Mouse (Mus musculus): ENCODE measurements around the gene Atad3a.

Gene Atad3a

DNA sequence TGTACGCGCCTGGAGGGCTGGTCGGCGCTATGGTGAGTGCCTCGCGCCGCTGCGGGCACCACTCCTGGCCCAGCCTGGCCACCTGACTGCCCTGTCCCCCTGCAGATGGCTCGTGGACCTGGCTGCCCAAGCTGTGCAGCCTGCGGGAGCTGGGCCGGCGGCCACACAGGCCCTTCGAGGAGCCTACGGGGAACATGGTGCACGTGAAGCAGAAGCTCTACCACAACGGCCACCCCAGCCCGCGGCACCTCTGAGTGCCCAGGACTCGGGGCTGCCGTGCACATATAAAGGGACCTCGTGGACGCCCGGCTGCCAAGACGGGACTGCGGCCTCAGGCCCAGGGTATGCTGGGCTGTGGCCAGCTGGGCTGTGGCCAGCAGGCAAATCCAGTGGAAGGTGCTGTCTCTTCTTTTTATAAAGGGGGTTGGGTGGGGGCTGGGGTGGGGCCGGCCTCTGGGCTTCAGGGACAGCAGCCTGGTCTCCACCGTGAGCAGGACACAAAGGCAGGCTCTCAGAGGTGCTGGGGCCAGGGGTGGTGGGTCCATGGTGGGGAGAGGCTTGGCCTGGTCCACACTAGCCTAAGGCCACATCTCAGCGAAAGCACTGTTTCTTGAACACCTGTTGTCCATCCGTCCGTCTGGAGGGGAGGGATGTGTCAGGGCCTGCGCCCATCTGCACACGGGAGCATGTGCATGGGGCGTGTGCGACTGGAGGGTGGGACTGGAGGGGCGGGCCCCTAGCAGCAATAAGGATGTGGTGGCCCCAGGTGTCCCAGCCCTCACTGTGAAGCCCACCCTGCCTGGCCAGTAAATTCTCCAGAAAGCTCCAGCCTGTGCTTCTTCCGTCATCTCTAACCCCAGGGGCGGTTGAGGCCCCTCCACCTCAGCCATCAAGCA lies 20.9 kb downstream of the Atad3a start:
- ATAC-seq (ENCODE audit: insufficient number of reproducible peaks, low FRiP score, low TSS enrichment) = peak; percentile 24; the same call in 1 of the 2 replicates

DNA sequence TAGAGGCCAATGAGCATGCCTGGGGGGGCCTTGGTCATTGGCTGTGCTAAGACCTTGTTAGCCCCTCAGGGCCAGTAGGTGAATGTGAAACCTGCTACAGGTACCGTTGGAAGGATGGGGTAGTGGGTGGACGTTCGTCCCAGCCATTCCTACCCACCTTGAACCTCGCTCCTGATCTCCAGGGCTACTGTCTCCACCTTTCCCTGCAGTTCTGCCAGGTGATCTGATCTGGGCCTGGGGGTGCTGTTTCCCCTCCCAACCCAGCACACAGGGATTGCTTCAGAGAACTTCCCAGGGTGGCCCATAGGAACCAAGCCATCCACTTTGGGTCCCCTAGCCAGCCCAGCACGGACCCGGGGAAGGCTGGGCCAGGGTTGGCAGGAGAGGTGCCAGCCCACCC lies 21.7 kb downstream of the Atad3a start:
- ATAC-seq (ENCODE audit: insufficient number of reproducible peaks, low FRiP score, low TSS enrichment) = no peak

DNA sequence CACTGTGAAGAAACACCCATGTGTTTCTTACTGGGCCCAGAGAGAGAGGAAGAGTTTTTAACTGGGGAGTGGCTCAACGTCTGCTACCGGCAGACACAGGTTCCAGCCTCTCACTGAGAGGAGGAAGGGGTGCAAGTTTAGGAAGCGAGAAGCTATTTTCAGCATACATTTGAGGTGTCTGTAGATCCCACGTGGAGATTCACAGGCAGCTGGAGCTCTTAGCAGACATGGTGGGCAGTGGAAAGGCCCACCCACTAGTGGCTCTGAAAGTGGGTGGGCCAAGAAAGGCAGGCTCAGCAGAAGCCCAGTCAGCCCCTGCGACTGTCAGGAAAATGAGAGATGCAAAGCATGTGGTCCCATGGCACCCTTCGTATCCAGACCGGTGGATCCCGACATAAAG lies 22.6 kb downstream of the Atad3a start:
- no peak for ATAC-seq (ENCODE audit: insufficient number of reproducible peaks, low FRiP score, low TSS enrichment)

DNA sequence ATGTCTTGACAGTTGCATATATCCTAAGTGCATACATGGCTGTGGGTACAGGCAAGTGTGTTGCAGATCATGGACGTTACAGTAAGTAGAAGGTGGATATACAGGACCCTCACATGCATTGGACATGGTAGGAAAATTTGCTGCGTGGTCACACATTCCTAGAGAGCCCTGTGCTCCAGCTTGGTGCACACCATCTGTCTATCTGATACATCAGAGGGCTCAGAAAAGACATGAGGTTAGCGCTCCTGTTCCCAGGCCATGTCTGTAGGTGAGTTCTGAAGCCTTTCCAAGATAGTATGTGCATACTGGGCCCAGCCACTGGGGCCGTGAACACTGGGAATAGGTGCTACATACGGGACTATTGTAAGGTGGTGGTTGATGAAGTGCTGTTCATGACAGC lies 24.5 kb downstream of the Atad3a start:
- ATAC-seq (ENCODE audit: insufficient number of reproducible peaks, low FRiP score, low TSS enrichment) = no peak

DNA sequence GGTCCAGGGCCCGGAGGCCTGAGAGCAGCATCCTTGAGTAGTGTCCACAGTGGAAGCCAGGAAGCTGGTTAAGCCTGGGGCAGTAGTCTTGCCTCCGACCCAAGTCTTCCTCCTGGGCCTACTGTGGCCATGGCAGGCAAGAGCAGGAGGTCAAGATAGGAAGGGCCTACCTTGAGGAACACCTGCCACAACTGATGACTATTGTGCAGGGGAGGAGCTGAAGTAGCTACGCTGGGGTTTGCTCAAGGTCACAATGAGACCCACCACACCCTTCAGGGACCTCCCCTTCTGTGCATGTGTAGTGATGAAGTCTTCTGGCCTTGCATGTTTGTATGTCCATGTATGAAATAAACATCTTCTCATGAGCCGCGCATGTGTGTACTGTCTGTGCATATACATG lies 25.1 kb downstream of the Atad3a start:
- ATAC-seq (ENCODE audit: insufficient number of reproducible peaks, low FRiP score, low TSS enrichment) = no peak

DNA sequence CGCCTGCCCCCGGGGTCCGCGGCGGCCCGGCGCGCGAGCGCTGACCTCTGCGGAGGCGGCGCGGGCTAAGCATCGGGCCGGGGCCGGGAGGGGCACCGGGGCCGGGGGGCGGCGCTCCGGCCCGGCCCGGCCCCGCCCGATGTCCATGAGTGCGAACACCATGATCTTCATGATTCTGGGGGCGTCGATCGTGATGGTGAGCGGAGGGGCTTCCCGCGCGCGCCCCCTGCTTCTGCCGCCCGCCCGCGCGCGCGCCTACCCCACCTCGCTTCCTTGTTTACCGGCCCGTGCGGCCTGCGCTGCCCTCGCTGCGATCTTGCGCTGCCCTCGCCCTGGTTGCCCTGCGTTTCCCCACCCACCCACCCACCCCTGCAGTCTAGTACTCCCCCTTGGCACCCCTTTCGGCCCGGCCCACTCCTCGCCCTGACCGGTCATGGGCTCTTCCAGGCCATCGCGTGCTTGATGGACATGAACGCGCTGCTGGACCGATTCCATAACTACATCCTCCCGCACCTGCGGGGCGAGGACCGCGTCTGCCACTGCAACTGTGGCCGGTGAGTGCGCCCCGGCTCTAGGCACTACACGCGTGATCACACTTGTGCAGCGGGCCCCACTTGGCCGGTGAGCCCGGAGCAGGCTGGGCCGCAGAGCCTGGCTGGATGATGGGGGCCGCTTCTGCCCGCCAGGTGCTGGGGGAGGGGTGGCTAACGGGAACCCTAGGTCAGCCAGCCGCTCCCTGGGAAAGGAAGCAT lies 25.8 kb downstream of the Atad3a start:
- ATAC-seq (ENCODE audit: insufficient number of reproducible peaks, low FRiP score, low TSS enrichment) = peak; percentile 17; the same call in 1 of the 2 replicates

DNA sequence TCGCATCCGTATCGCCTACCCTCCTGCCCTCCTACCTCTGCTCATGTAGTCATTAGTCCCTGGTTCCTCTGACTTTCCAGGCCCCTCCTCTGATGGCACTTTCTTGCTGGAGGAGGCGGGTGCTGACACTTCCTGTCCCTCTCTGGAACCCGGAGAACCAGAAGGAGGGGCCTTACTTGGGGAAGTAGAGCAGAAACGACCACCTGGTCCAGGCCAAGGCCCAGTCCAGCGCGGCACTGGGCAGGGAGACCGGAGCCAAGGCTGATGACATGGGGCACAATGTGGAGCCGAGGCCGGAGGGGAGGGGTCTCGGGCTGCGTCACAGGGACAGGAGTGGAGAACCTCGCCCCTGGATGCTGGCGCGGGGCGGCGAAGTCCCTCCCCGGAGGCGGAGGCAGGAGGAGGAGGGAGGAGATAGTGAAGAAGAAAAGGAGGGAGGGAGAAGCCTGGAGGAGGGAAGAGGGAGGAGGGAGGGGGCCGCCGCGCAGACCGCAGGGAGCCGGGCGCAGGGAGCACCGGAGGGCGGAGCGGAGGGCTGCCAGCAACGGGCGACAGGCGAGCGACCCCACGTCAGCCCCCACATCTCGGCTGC lies 26.4 kb downstream of the Atad3a start, which contains the start of gene Tmem240:
Gene Tmem240 (plus strand): TSS at position 451 of the 592 bp plus-strand sequence.
- peak; percentile 81 for ATAC-seq (ENCODE audit: insufficient number of reproducible peaks, low FRiP score, low TSS enrichment)

DNA sequence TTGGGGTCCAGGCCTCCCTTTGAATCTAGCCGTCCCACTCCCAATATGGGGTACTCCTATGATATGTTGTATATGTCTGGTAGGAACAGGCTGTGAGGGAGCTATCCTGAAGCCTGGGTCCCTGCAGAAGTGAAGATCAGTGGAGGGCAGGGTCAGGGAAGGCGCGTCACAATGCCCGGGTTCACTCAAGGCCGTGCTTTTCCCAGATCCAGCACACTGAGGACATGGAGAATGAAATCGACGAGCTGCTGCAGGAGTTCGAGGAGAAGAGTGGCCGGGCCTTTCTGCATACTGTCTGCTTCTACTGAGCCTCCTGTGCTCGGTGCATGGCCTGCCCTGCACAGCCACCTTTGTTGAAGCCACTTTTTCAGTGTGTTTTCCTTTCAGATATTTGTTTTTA lies 27.6 kb downstream of the Atad3a start:
- no peak for ATAC-seq (ENCODE audit: insufficient number of reproducible peaks, low FRiP score, low TSS enrichment)

DNA sequence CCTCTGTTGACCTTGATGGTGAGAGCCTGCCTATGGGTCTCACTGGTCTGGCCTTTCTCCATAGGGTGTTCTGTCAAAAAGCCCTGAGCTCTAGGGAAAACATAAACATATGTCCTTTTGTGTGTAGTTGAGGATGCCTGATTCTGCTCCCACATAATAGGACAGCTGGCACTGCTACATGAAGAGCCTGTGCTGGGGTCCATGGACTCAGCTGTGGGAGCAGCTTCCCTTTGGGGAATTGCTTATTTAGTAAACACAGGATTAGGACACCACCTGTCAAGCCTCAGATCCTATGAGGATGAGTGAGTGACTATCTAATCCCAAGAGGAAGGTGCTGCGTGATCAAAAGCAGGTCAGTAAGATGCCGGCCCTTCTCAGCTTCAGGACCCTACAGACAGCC lies 32.9 kb downstream of the Atad3a start:
- ATAC-seq (ENCODE audit: insufficient number of reproducible peaks, low FRiP score, low TSS enrichment) = no peak

DNA sequence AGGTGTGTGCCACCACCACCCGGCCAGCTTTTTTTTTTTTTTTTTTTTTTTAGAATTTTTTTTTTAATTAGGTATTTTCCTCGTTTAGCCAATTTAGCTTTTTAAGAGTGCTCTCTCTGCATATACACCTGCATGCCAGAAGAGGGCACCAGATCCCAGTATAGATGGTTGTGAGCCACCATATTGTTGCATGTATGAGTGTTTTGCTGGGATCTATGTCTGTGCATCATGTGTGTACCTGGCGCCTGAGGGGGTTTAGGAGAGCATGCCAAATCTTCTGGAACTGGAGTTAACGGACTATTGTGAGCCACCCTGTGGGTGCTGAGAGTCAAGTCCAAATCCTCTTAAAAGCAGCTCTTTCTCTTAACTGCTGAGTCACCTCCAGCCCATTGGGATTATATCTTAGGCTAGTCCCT lies 39.2 kb downstream of the Atad3a start:
- ATAC-seq (ENCODE audit: insufficient number of reproducible peaks, low FRiP score, low TSS enrichment) = no peak; the same call in 1 of the 2 replicates

DNA sequence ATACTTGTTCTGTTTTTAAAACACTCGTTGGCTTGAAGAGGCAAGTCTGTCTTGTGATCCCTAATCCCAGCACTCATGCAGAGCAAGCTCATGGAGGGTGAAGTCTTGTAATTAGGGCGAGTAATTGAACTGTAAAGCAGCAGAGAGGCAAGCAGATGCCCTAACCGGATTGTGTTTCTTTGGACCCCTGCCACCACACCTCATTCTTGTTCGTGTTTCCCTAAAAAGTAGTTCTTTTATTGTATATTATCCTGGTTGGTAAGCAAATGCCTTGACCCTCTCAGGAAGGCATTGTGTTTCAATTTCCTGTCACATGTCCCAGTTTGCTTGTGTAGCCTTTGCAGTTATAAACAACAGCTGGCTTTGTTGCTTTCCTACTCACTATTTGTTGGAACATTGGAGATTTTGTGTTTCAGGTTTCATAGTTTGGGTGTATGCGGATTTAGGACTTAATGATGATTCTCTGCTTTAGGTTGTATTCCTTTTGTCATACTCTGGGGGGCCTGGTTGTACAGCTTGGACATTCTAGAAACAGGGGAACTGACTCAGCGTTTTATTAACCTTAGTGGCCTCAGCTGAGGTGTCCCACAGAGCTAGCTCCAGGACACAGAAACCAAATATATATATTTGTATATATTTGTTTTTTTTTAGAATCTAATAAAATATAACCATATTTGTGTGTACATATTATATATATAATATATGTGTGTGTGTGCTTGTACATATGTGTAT lies 50.2 kb downstream of the Atad3a start:
- no peak for ATAC-seq (ENCODE audit: insufficient number of reproducible peaks, low FRiP score, low TSS enrichment)

DNA sequence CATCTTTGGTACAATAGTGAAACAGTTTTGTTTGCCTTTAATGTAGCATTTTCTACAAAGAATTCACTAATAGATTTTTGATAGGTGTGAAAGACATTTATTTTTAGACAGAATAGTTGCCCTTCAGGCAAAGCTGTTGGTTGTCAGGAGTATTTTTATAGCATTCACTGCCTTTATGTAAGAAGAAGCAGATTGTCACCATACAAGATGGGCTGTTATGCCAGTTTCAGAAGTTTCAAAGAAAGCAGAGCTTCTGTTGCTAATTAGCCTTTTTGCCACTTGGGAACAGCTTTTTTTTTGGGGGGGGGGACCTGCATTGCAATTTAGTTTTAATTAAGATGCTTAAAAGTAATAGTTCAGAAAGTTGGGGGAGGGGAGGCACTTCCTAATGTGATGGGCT lies 51.9 kb downstream of the Atad3a start:
- no peak for ATAC-seq (ENCODE audit: insufficient number of reproducible peaks, low FRiP score, low TSS enrichment)

DNA sequence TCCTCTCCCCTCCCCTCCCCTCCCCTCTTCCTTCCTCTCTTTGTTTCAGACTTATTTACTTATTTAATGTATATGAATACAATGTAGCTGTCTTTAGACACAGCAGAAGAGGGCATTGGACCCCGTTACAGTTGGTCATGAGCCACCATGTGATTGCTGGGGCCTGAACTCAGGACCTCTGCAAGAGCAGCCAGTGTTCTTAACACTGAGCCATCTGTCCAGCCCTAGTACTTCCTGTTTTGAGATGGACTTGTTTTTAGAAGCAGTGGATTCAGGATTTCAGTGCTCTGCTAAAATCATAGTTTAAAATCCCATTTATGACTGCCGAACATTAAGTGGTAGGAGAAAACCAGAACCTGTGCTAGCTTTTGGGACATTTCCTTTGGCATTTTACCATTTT lies 52.3 kb downstream of the Atad3a start:
- no peak for ATAC-seq (ENCODE audit: insufficient number of reproducible peaks, low FRiP score, low TSS enrichment)

DNA sequence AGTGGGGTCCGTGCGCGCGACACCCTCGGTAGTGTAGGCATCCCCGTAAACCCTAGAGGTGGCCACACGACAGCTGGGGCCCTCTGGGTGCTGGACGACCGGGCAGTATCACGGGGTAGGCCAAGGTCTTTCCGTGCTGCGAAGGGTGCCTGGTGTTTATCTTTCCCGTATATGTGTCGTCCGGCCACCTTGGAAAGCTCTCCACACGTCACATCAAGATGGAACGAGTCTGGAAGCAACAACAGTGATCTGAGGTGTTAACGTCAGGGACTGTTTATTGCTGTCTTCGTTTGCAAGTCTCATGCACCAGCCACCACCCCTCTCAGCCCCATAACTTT lies 55.3 kb downstream of the Atad3a start:
- no peak for ATAC-seq (ENCODE audit: insufficient number of reproducible peaks, low FRiP score, low TSS enrichment)

DNA sequence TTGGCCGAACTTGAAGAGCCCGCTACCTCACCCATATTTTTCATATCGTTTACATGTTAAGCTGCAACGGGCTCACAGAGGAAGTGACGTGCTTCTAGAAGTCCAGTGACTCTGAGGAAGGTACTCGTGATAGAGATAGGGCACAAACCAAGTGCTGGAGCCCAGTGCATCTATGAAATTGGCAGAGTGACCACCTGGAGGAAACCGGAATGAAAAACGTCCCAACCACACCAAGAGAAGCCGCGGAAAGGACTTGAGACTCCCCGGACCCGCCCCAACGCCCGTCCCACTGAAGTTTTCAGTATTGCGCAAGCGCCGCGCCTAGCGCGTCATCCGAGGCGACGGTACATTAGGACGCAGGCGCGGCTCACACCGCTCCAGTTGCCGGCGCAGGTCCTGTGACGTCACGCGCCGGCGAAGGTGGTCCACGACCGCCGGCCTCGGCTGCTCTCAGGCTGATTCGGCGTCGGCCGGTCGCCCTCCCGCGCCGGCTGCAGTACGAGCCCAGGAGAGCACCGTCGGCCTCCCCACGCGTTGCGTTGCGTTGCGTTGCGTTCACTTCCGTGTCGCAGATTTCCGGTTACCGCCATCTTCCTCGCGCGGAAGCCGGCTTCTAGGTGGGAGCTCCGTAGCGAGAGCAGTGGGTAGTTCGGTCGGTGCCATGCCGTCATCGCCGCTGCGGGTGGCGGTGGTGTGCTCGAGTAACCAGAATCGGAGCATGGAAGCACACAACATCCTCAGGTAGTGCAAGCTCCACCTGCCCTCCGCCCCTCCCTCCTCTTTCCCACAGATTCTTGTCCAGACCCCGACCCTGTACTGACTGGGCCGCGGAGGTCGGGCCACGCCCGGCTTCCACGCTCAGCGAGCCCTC lies 55.9 kb downstream of the Atad3a start, which contains the start of gene Ssu72:
Gene Ssu72 (plus strand): TSS at position 80 of the 871 bp plus-strand sequence.
- ATAC-seq (ENCODE audit: insufficient number of reproducible peaks, low FRiP score, low TSS enrichment) = peak; percentile 84

DNA sequence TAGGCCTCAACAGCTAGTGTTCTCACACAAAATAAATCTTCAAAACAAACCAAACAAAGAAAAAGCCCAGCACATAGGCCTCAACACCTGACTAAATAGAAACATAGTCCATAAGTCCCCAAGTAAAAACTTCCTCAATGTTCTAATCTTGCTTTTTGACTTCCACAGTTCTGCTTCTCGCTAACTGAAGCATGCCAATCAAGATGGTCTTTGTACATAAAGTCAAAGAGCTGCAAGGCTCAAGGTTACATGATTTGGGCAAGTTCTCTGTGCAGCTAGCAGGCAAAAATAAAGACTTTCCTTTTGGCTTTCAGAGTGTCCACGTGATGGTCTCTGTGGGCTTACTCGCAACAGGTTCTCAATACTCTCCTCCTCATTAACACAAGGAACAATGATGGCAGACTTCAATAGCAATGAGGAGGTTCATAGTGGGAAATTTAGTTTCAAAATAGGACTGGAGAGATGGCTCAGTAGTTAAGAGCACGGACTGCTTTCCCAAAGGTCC lies 57.4 kb downstream of the Atad3a start:
- ATAC-seq (ENCODE audit: insufficient number of reproducible peaks, low FRiP score, low TSS enrichment) = no peak

DNA sequence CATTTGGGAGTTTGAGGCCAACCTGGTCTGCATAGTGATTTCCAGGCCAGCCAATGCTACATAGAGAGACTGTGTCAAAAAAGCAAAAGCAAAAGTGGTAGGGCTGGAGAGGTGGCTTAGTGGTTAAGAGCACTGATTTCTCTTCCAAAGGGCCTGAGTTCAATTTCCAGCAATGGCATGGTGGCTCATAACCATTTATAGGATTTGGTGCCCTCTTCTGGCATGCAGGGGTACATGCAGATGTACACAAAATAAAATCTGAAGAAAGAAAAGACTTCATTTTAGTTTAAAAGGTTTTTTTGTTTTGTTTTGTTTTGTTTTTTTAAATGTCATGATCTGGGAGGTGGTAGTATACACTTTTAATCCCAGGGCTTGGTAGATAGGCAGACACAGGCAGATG lies 60.5 kb downstream of the Atad3a start:
- ATAC-seq (ENCODE audit: insufficient number of reproducible peaks, low FRiP score, low TSS enrichment) = no peak

DNA sequence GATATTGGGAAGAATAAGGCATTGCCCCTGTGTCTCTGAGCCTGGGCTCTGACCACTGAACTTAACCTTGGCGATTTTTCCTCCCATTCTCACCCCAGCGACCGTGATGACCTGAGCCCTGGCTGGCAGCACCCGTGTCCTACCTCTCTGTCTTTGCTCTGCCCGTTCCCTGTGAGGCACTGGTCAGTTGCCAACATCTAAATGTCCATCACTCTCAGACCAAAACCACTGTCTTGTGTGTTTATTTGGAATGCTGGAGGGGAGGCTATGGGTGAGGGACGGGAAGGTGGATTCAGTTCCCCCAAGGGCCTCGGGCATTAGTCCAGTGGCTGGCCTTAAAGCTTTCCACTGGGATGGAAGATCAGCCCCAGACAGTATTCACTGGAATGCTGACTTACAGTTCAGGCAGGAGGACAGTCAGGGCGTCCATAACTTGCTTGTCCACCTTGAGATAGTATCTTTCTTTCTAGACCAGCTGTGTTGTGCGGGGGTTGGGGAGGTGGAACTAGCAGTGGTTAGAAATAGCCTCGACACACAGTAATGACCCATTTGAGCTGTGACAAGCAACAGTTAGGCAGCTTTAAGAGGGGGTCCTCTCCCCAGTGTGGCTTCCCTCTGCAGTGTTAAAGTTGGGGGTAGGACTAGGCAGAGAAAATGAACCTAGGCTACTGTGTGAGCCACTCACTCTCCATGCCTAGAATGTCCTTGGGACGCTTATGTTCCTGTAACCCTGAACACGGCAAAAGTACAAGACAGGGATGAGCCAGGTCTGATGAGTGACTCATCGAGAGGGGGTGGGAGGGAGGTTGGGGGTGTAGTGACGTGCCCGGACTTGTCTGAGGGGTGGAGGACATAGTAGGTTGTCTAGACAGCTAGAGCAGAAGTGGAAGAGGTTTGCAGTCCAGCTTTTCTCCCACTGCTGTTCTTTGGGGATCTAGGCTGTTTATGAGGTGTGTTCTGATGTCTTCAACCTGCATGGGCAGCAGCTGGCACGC lies 64.3 kb downstream of the Atad3a start:
- ATAC-seq (ENCODE audit: insufficient number of reproducible peaks, low FRiP score, low TSS enrichment) = no peak

Measured in cerebellum, adult (tissue).